Mouse (Mus musculus) cerebellum, adult 11 months (tissue): ENCODE measurements around the gene Cldn34b1.
"Not testable (repeated sequence)": the region's sequence is repeated elsewhere in the genome, so short reads cannot be mapped to it uniquely, and the experiment has no call there.

Source experiments
- DNase-seq: peaks from one replicate; pipeline ENCODE4 v3.0.0; 2022

The Cldn34b1 gene

DNA sequence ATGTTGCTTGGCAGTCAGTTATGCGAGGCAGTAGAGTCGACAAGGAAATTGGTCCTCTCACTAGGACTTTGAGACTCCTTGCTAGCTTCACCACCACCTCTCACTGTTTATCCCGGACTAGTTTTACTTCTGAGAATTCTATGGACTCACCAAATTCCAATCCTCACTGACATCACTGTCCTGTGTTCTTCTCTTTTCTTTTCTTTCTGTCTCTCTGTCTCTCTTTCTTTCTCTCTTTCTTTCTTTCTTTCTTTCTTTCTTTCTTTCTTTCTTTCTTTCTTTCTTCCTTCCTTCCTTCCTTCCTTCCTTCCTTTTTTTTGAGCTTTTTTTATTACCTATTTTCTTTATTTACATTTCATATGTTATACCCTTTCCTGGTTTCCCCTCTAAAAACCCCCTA lies at the start of gene Cldn34b1:
TSS of gene Cldn34b1 (minus strand) at position 101 of the 400 bp plus-strand sequence.
- DNase-seq = not testable (repeated sequence)

DNA sequence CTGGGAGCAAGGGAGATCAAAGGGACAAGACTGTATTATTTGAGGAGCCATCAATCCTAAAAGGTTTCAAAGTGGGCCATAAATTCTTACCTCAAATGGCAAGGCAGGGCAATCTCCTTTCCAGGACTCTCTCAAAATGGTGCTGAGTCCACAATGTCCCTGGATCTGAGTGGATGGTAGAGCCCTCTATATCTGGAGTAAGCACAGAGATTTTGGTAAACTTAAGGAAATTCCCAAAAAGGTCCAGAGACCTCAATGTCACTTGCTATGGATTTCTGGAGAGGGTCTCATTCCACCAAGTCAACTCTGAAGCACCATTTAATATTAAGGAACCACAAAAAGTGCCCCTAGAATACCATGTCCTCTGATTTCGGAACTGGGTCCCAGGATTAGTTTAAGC lies 45.8 kb upstream of the Cldn34b1 start, which contains the start of gene Magea6:
TSS of gene Magea6 (minus strand) at position 101 of the 400 bp plus-strand sequence.
- not testable (repeated sequence) for DNase-seq
